Mouse (Mus musculus): ENCODE measurements around the gene Hand2. TPM values are rescaled to one million over a fixed set of nuclear protein-coding genes. Genes with fewer than 3 reads are reported as not detected.

Hand2 gene
- polyA plus RNA-seq, 1 experiment from 2014 or later = 0.20 TPM

- 2% methylated on average over 19 of the region's 19 CpGs for WGBS
- no peak for DNase-seq (ENCODE audit: low spot score)
- H3K36me3 ChIP-seq (ENCODE audit: control insufficient read depth, insufficient read depth, low read length) = no peaks in the 10 kb centered on the region
- peaks cover 97% of the 10 kb centered on the region for H3K27me3 ChIP-seq (ENCODE audit: control insufficient read depth, insufficient read depth, low read length)
- H3K9ac ChIP-seq (ENCODE audit: low read length) = no peak overlapping the region
- peak overlapping the region; percentile 12; the same call in 1 of the 2 replicates for H3K4me2 ChIP-seq (ENCODE audit: low read depth)
- no peak for ATAC-seq (ENCODE audit: insufficient read depth, low FRiP score, low TSS enrichment)
- no peak overlapping the region for H3K27ac ChIP-seq (ENCODE audit: low read depth, low read length)
- H3K4me3 ChIP-seq (ENCODE audit: low read depth, low read length) = no peak overlapping the region
- peaks cover 2% of the 10 kb centered on the region; the same call in 1 of the 2 replicates for H3K4me1 ChIP-seq (ENCODE audit: control insufficient read depth, insufficient read depth, low read length)
- no peaks in the 10 kb centered on the region for H3K9me3 ChIP-seq (ENCODE audit: control insufficient read depth, low read length)
Measured at GRCm38 (mm10) chr8:57328931-57329341, 8.2 kb downstream of the Hand2 start.

- no peaks in the 10 kb centered on the region for H3K36me3 ChIP-seq (ENCODE audit: control insufficient read depth, insufficient read depth, low read length)
- no peaks in the 10 kb centered on the region for H3K9me3 ChIP-seq (ENCODE audit: control insufficient read depth, low read length)
- H3K27me3 ChIP-seq (ENCODE audit: control insufficient read depth, insufficient read depth, low read length) = peaks cover 100% of the 10 kb centered on the region
- H3K9ac ChIP-seq (ENCODE audit: low read length) = no peak overlapping the region
- H3K4me1 ChIP-seq (ENCODE audit: control insufficient read depth, insufficient read depth, low read length) = peaks cover 3% of the 10 kb centered on the region; the same call in 1 of the 2 replicates
- H3K27ac ChIP-seq (ENCODE audit: low read depth, low read length) = no peak overlapping the region
- 18% methylated on average over 2 of the region's 2 CpGs for WGBS
- H3K4me2 ChIP-seq (ENCODE audit: low read depth) = no peak overlapping the region
- H3K4me3 ChIP-seq (ENCODE audit: low read depth, low read length) = no peak overlapping the region
- ATAC-seq (ENCODE audit: insufficient read depth, low FRiP score, low TSS enrichment) (no peak), DNase-seq (ENCODE audit: low spot score) (no peak)
Measured at GRCm38 (mm10) chr8:57330106-57330505, 9.3 kb downstream of the Hand2 start.

DNA sequence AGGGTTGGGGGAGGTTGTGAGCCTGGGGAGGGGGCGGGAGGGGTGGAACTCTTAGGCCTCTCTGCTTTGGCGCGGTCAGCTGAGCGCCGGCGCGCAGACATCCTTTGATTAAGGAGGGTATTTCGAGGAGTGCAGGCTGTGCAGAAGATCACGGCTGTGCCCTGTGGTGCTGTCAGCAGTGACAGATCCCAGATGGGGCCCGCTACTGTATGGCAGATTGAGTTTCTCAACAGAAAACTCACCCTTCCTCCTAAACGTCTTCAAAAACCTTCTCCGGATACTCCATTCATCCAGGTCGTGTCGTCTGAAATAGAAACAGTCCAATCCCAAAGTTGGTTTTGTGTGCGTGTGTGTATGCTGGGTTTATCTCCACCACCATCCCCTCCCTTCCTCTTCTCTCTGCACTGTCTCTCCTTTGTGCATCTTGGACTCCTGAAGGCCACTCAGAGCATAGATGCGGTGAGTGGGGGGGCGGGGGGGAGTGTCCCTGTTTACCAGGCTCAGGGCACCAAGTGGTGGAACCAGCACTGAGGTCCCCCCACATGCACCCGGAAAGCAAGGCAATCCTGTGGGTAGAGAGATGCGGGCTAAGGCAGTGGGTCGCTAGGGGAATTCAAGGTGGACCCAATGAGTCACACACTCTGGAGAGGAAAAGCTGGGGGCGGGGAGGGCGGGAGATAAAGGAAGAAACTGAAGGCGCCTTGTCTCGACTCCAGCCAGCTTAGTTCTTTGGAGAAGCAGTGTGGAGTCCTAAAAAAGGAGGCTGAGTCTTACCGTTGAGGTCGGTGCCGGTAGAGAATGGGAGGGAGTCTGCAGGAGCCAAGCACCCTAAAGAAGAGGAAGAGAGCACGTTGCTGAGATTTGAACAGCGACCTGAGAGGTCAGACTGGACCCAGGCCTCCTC, 11.2 kb downstream of the Hand2 start:
- H3K27ac ChIP-seq (ENCODE audit: low read depth, low read length) = no peak overlapping the region
- no peak for ATAC-seq (ENCODE audit: insufficient read depth, low FRiP score, low TSS enrichment)

DNA sequence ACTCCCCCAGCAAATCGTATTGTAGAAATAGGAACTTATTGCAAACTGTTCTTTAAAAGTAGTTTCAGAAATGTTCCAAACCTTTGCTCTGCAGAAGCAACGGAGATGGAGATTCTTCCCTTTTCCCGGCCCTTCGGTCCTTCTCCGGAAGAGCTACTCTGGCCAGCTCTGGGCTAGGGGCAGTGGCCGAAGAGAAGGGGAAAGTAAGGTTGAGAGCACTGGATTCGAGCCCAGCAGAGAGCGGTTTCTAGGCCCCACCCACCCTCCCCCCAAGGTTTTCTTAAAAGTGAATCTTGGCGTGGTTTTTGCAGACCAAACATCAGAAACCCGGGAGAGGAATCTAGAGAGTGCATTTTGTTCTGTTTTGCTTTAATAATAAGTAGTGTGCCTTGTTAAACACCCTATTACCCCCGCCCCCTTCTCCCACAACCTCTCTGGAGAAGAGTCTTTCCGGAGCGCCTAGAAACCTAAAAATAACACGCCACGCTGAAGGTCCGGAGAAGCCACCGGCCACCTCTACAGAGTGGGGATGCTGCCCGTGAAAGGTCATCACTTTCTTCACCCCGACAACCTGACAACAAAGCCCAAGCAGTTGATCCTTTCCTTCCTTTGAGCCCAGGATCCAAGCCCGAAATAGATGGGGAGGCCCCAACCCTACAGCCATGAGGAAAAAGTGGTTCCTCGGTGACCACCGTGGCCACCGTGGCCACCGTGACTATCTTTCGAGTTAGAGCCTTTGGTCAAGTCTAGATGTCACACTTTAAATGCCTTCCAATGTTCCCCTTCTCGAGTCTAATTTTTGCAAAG, 12.1 kb downstream of the Hand2 start:
- ATAC-seq (ENCODE audit: insufficient read depth, low FRiP score, low TSS enrichment) = no peak
- Histone ChIP-seq H3K4me3 (ENCODE audit: low read depth, low read length) (no peak overlapping the region), H3K27ac (ENCODE audit: low read depth, low read length) (no peak overlapping the region), H3K9ac (ENCODE audit: low read length) (no peak overlapping the region), H3K4me1 (ENCODE audit: control insufficient read depth, insufficient read depth, low read length) (peaks cover 3% of the 10 kb centered on the region; the same call in 1 of the 2 replicates), H3K9me3 (ENCODE audit: control insufficient read depth, low read length) (no peaks in the 10 kb centered on the region), H3K36me3 (ENCODE audit: control insufficient read depth, insufficient read depth, low read length) (no peaks in the 10 kb centered on the region), H3K27me3 (ENCODE audit: control insufficient read depth, insufficient read depth, low read length) (peaks cover 99% of the 10 kb centered on the region), H3K4me2 (ENCODE audit: low read depth) (no peak overlapping the region)
- under 1% methylated on average over 26 of the region's 26 CpGs for WGBS
- no peak for DNase-seq (ENCODE audit: low spot score)

More for the DNA sequence above, 11.2 kb downstream of the Hand2 start:
- no peak overlapping the region for H3K4me3 ChIP-seq (ENCODE audit: low read depth, low read length)
- under 1% methylated on average over 29 of the region's 29 CpGs for WGBS
- H3K36me3 ChIP-seq (ENCODE audit: control insufficient read depth, insufficient read depth, low read length) = no peaks in the 10 kb centered on the region
- no peak overlapping the region for H3K4me2 ChIP-seq (ENCODE audit: low read depth)
- no peaks in the 10 kb centered on the region for H3K9me3 ChIP-seq (ENCODE audit: control insufficient read depth, low read length)
- no peak for DNase-seq (ENCODE audit: low spot score)
- H3K9ac ChIP-seq (ENCODE audit: low read length) = no peak overlapping the region
- peaks cover 3% of the 10 kb centered on the region; the same call in 1 of the 2 replicates for H3K4me1 ChIP-seq (ENCODE audit: control insufficient read depth, insufficient read depth, low read length)
- peaks cover 100% of the 10 kb centered on the region for H3K27me3 ChIP-seq (ENCODE audit: control insufficient read depth, insufficient read depth, low read length)

DNA sequence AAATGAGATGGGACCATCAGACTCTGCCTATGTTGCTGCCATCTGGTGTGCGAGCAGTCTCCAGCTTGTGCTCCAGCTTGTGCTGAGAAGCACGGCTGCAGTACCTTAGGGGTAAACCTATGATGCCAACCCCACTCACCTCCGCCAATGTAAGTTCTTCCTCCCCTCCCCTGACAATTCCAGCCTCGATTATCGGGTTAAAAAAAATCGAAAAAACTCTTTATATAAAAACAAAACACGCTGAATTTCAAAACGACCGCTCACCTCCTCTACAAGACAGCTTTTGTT, 12.6 kb downstream of the Hand2 start:
- no peak overlapping the region for H3K4me2 ChIP-seq (ENCODE audit: low read depth)

GRCm38 (mm10) chr8:57333795-57334551, 13.2 kb downstream of the Hand2 start:
- Histone ChIP-seq H3K27ac (ENCODE audit: low read depth, low read length) (no peak overlapping the region), H3K4me2 (ENCODE audit: low read depth) (no peak overlapping the region; the same call in 1 of the 2 replicates), H3K9ac (ENCODE audit: low read length) (no peak overlapping the region), H3K27me3 (ENCODE audit: control insufficient read depth, insufficient read depth, low read length) (peaks cover 98% of the 10 kb centered on the region), H3K4me3 (ENCODE audit: low read depth, low read length) (no peak overlapping the region), H3K9me3 (ENCODE audit: control insufficient read depth, low read length) (no peaks in the 10 kb centered on the region), H3K36me3 (ENCODE audit: control insufficient read depth, insufficient read depth, low read length) (no peaks in the 10 kb centered on the region), H3K4me1 (ENCODE audit: control insufficient read depth, insufficient read depth, low read length) (0 out of 2 replicates have a peak, but pooled peaks cover 3% of the 10 kb centered on the region)
- under 1% methylated on average over 41 of the region's 41 CpGs for WGBS
- ATAC-seq (ENCODE audit: insufficient read depth, low FRiP score, low TSS enrichment) = peak; percentile 49; the same call in 1 of the 2 replicates
- DNase-seq (ENCODE audit: low spot score) = peak; percentile 64

More for the DNA sequence above, 12.6 kb downstream of the Hand2 start:
- Histone ChIP-seq H3K4me1 (ENCODE audit: control insufficient read depth, insufficient read depth, low read length) (peaks cover 3% of the 10 kb centered on the region; the same call in 1 of the 2 replicates), H3K4me3 (ENCODE audit: low read depth, low read length) (no peak overlapping the region), H3K27ac (ENCODE audit: low read depth, low read length) (no peak overlapping the region), H3K9ac (ENCODE audit: low read length) (no peak overlapping the region), H3K36me3 (ENCODE audit: control insufficient read depth, insufficient read depth, low read length) (no peaks in the 10 kb centered on the region), H3K9me3 (ENCODE audit: control insufficient read depth, low read length) (no peaks in the 10 kb centered on the region), H3K27me3 (ENCODE audit: control insufficient read depth, insufficient read depth, low read length) (peaks cover 98% of the 10 kb centered on the region)
- no peak for DNase-seq (ENCODE audit: low spot score)
- no peak for ATAC-seq (ENCODE audit: insufficient read depth, low FRiP score, low TSS enrichment)
- WGBS = 0% methylated on average over 9 of the region's 9 CpGs

DNA sequence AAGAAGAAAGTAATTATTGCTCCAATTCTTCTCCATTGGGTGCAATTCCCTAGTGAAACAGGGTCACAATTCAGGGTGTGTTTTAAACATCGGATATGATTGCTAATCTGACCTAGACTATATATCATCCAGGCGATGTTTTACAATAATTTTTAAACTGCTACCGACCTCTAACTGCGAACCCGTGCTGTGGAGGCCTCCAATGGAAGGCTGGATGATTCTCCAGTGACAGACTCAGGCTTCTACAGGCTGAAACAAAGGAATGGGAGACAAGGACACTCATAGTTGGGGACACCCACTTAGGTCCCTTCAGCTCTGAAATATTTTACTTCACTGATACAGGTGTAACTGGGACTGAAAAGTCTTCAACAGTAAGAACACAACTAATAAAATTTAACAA, 13.9 kb downstream of the Hand2 start:
- H3K4me3 ChIP-seq (ENCODE audit: low read depth, low read length) = no peak overlapping the region
- H3K9me3 ChIP-seq (ENCODE audit: control insufficient read depth, low read length) = no peaks in the 10 kb centered on the region
- whole genome bisulfite sequencing = under 1% methylated on average over 5 of the region's 5 CpGs
- 0 out of 2 replicates have a peak, but pooled peaks cover 3% of the 10 kb centered on the region for H3K4me1 ChIP-seq (ENCODE audit: control insufficient read depth, insufficient read depth, low read length)
- ATAC-seq (ENCODE audit: insufficient read depth, low FRiP score, low TSS enrichment) = no peak
- no peaks in the 10 kb centered on the region for H3K36me3 ChIP-seq (ENCODE audit: control insufficient read depth, insufficient read depth, low read length)
- H3K27me3 ChIP-seq (ENCODE audit: control insufficient read depth, insufficient read depth, low read length) = peaks cover 98% of the 10 kb centered on the region
- no peak overlapping the region for H3K27ac ChIP-seq (ENCODE audit: low read depth, low read length)
- no peak for DNase-seq (ENCODE audit: low spot score)
- no peak overlapping the region for H3K4me2 ChIP-seq (ENCODE audit: low read depth)
- no peak overlapping the region for H3K9ac ChIP-seq (ENCODE audit: low read length)

DNA sequence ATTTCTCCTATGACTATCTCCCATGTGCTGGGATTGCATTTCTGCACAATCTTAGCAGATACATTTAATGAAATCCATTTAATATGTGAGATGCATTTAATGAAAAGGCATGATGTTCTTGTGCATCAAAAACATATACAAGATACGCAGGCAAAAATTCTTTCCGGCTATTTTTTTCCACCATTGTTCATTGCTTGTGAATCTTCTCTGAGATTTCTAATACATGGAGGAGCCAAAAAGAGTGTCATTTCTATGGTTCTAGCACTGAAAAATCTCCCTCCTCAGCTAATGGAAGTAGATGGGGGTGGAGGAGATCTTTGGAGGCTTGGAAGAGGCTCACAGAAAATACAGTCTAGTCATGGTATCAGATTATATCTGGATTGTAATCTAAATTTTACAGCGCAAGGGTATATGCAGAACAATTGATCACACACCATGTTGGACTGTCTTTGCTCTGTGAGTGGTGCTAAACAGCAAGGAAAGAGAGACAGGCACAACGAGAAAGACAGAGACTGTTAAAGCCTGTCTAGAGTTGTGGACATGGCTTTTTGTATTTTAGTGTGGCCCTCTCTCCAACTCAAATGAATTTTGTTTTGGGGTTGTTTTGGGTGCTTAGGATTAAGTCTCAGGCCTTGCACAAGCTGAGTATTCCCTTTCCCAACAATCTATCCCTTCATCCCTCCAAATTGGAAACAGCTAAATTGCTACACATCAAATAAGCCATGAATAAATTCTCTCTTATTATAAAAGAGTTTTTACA, 16.7 kb downstream of the Hand2 start:
- H3K4me2 ChIP-seq (ENCODE audit: low read depth) = no peak overlapping the region
- DNase-seq (ENCODE audit: low spot score) = peak; percentile 9
- ATAC-seq (ENCODE audit: insufficient read depth, low FRiP score, low TSS enrichment) = no peak
- H3K4me1 ChIP-seq (ENCODE audit: control insufficient read depth, insufficient read depth, low read length) = 0 out of 2 replicates have a peak, but pooled peaks cover 3% of the 10 kb centered on the region
- no peak overlapping the region for H3K27ac ChIP-seq (ENCODE audit: low read depth, low read length)
- H3K27me3 ChIP-seq (ENCODE audit: control insufficient read depth, insufficient read depth, low read length) = peaks cover 98% of the 10 kb centered on the region
- no peaks in the 10 kb centered on the region for H3K9me3 ChIP-seq (ENCODE audit: control insufficient read depth, low read length)
- no peak overlapping the region for H3K9ac ChIP-seq (ENCODE audit: low read length)
- 34% methylated on average over 4 of the region's 4 CpGs for WGBS
- no peak overlapping the region for H3K4me3 ChIP-seq (ENCODE audit: low read depth, low read length)
- H3K36me3 ChIP-seq (ENCODE audit: control insufficient read depth, insufficient read depth, low read length) = no peaks in the 10 kb centered on the region

All from neural tube, embryonic 11.5 days (tissue).